Mouse (Mus musculus): ENCODE data around the gene Gch1. TPM values are rescaled to one million over a fixed set of nuclear protein-coding genes. Genes with fewer than 3 reads are reported as not detected.
"Not testable (repeated sequence)": the region's sequence is repeated elsewhere in the genome, so short reads cannot be mapped to it uniquely, and the experiment has no call there.

Gene Gch1
- polyA plus RNA-seq, 1 experiment from 2014 or later: 9.7 TPM

DNA sequence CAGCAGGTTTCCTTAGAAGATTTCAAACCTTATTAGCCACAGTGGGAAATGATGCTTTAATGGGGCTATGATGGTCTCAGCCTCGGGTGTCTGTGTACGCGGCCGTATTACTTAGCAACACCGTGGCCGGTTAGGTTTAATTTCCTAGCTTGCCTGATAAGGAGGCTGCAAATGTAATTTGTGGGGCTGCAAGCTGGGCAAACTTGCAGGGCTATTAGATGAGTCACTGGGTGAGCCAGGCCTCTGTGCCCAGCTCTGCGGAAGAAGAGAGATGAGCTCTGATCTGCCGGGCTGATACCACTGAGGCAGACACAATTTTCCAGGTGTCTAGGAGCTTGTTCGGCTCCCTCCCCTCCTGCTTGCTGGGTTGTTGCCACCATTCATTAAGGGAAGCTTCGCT lies 55.3 kb downstream of the Gch1 start:
- Histone ChIP-seq H3K4me3 (ENCODE audit: low read depth, low read length) (no peak overlapping the region), H3K9ac (replicated peaks; ENCODE audit: low read depth) (no peak overlapping the region), H3K27me3 (replicated peaks; ENCODE audit: insufficient read depth, low read length) (no peaks in the 10 kb centered on the region), H3K36me3 (ENCODE audit: insufficient read depth, low read length) (no peaks in the 10 kb centered on the region), H3K27ac (ENCODE audit: low read length) (no peak overlapping the region), H3K9me3 (ENCODE audit: low read length) (no peaks in the 10 kb centered on the region), H3K4me1 (ENCODE audit: insufficient read depth, low read depth, low read length) (no peaks in the 10 kb centered on the region), H3K4me2 (replicated peaks; ENCODE audit: low read depth, low read length) (no peak overlapping the region)
- TF ChIP-seq EP300 (IDR thresholded peaks at IDR 0.05) (no peak), CTCF (IDR thresholded peaks at IDR 0.05) (no peak)
- 68% methylated on average over 10 of the region's 10 CpGs for WGBS
- DNase-seq (ENCODE audit: low spot score): no peak
- ATAC-seq: no peak

DNA sequence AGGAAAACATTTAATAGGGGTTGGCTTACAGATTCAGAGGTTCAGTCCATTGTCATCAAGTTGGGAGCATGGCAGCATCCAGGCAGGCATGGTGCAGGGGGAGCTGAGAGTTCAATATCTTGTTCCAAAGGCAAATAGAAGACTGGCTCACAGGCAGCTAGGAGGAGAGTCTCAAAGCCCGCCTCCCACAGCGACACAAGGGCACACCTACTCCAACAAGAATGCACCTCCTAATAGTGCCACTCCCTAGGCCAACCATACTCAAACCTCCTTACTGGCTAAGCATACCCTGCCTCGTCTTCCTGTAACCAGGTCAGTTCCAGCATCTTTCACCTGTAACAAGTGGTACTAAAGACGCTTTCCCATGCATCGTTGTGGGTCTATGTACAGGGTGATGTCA lies 61.2 kb downstream of the Gch1 start:
- no peak overlapping the region for H3K4me3 ChIP-seq (ENCODE audit: low read depth, low read length)
- H3K4me1 ChIP-seq (ENCODE audit: insufficient read depth, low read depth, low read length): no peaks in the 10 kb centered on the region
- ATAC-seq (peak; percentile 60), DNase-seq (ENCODE audit: low spot score) (peak; percentile 46)
- no peaks in the 10 kb centered on the region for H3K27me3 ChIP-seq (replicated peaks; ENCODE audit: insufficient read depth, low read length)
- no peak overlapping the region for H3K27ac ChIP-seq (ENCODE audit: low read length)
- no peak overlapping the region for H3K9ac ChIP-seq (replicated peaks; ENCODE audit: low read depth)
- TF ChIP-seq CTCF (IDR thresholded peaks at IDR 0.05) (no peak), EP300 (IDR thresholded peaks at IDR 0.05) (no peak)
- H3K9me3 ChIP-seq (ENCODE audit: low read length): no peaks in the 10 kb centered on the region
- 65% methylated on average over 5 of the region's 5 CpGs for WGBS
- no peaks in the 10 kb centered on the region for H3K36me3 ChIP-seq (ENCODE audit: insufficient read depth, low read length)
- no peak overlapping the region for H3K4me2 ChIP-seq (replicated peaks; ENCODE audit: low read depth, low read length)

DNA sequence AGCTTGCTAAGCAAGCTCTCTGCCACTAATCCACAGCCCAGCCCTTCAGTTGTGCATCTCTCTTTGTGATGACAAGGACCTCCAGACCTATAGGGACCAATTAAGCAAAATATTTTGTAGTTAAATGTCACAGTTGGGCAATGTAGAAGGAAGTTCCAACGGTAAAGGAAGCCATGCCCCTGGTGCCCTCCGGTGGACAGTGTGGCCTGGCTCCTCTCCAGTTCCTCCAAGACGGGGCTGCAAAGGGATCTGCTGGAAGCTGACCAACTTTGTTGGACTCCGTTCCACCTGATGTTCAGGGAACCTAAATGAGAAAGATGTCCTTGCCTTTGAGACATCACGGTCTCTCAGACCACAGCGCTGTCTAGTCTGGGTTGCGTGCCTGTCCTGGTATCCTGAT lies 71.7 kb downstream of the Gch1 start:
- DNase-seq (ENCODE audit: low spot score): no peak
- Histone ChIP-seq H3K4me2 (replicated peaks; ENCODE audit: low read depth, low read length) (no peak overlapping the region), H3K4me1 (ENCODE audit: insufficient read depth, low read depth, low read length) (no peaks in the 10 kb centered on the region)

DNA sequence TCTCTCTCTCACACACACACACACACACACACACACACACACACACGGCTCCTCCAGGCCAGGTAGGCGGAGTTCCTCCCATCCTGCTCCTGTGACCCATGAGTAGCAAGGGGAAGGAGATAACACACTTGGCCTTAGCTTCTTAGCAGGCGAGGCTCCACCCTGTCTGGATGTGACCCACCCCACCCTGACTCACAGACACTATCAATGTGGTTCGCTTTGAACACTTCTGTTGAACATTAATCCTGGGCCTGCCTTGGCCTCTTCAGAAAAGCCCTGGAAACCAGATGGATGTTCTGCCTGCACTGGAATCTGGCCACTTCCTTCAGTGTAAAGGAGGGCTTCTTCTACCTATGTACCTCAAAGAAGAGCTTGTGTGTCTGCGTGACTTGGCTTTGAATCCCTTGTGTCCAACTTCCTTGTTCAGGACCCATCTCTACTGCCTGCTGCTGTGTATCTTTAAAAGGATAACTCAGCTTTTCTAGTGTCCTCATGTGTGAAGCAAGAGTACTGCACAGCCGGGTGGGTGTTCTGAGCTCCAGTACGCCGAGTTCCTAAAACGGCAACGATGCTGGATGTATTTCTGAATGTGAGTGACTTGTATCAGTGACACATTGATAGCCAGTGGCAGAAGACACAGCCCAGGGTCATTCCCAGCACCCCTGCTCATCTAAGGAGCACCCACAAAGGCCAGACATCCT lies 73.0 kb downstream of the Gch1 start:
- Histone ChIP-seq H3K27ac (ENCODE audit: low read length) (no peak overlapping the region), H3K4me3 (ENCODE audit: low read depth, low read length) (no peak overlapping the region), H3K9ac (replicated peaks; ENCODE audit: low read depth) (no peak overlapping the region), H3K36me3 (ENCODE audit: insufficient read depth, low read length) (no peaks in the 10 kb centered on the region), H3K4me1 (ENCODE audit: insufficient read depth, low read depth, low read length) (no peaks in the 10 kb centered on the region), H3K4me2 (replicated peaks; ENCODE audit: low read depth, low read length) (no peak overlapping the region), H3K9me3 (ENCODE audit: low read length) (no peaks in the 10 kb centered on the region), H3K27me3 (replicated peaks; ENCODE audit: insufficient read depth, low read length) (no peaks in the 10 kb centered on the region)
- 61% methylated on average over 9 of the region's 10 CpGs for WGBS
- no peak for TF ChIP-seq CTCF (IDR thresholded peaks at IDR 0.05)
- no peak for TF ChIP-seq EP300 (IDR thresholded peaks at IDR 0.05)
- DNase-seq (ENCODE audit: low spot score) (no peak), ATAC-seq (peak; percentile 33; the same call in 1 of the 2 replicates)

More for the DNA sequence above, 71.7 kb downstream of the Gch1 start:
- H3K4me3 ChIP-seq (ENCODE audit: low read depth, low read length): no peak overlapping the region
- 57% methylated on average over 7 of the region's 7 CpGs for WGBS
- H3K27me3 ChIP-seq (replicated peaks; ENCODE audit: insufficient read depth, low read length): no peaks in the 10 kb centered on the region
- H3K9ac ChIP-seq (replicated peaks; ENCODE audit: low read depth): no peak overlapping the region
- no peak for ATAC-seq
- TF ChIP-seq EP300 (IDR thresholded peaks at IDR 0.05) (no peak), CTCF (IDR thresholded peaks at IDR 0.05) (peak; percentile 28)
- H3K36me3 ChIP-seq (ENCODE audit: insufficient read depth, low read length): no peaks in the 10 kb centered on the region
- H3K27ac ChIP-seq (ENCODE audit: low read length): no peak overlapping the region
- no peaks in the 10 kb centered on the region for H3K9me3 ChIP-seq (ENCODE audit: low read length)

DNA sequence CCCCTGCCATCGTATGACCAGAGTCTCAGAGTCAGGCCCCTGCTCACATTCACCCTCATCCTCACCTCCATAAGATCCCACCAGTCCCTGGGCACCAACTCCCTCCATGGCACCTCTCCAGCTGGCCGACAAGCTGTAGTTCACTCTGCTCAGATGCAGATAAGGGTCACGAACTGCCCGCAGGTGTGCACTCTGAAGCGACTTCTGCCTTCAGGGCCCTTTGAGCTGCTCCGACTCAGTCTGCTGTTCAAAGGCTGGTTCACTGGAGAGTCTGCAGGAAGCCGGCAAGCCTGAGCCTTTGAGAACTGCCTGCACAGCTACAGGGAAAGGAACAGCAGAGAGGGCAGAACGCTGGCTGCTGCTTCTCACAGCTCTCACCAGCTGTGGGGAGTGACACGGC lies 74.1 kb downstream of the Gch1 start:
- DNase-seq (ENCODE audit: low spot score) (no peak), ATAC-seq (no peak)
- no peak overlapping the region for H3K9ac ChIP-seq (replicated peaks; ENCODE audit: low read depth)
- H3K4me1 ChIP-seq (ENCODE audit: insufficient read depth, low read depth, low read length): no peaks in the 10 kb centered on the region
- no peak overlapping the region for H3K4me2 ChIP-seq (replicated peaks; ENCODE audit: low read depth, low read length)
- H3K9me3 ChIP-seq (ENCODE audit: low read length): no peaks in the 10 kb centered on the region
- WGBS: 64% methylated on average over 8 of the region's 9 CpGs
- H3K27me3 ChIP-seq (replicated peaks; ENCODE audit: insufficient read depth, low read length): no peaks in the 10 kb centered on the region
- H3K4me3 ChIP-seq (ENCODE audit: low read depth, low read length): no peak overlapping the region
- H3K27ac ChIP-seq (ENCODE audit: low read length): no peak overlapping the region
- TF ChIP-seq CTCF (IDR thresholded peaks at IDR 0.05) (no peak), EP300 (IDR thresholded peaks at IDR 0.05) (no peak)
- H3K36me3 ChIP-seq (ENCODE audit: insufficient read depth, low read length): no peaks in the 10 kb centered on the region

DNA sequence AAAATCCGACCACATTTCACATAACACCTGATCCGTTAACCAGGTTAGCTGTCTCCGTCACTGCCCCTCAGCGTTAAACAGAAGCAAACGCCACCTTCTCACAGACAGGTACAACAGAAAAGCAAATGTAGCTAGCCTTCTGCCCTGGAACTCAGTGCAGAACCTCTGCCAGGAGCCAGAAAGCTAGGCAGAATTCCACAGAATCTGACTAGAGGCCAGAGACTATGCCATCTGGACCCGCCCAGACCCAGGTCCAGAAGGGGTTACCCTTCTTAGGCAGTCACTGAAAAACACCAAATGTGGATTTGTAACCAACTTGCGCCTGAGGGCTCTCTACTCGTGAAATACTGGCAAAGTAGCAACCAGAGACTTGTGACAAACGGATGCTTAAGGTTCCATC lies 77.9 kb downstream of the Gch1 start:
- no peak for TF ChIP-seq CTCF (IDR thresholded peaks at IDR 0.05)
- TF ChIP-seq EP300 (IDR thresholded peaks at IDR 0.05): no peak
- WGBS: 34% methylated on average over 9 of the region's 9 CpGs
- ATAC-seq (no peak), DNase-seq (ENCODE audit: low spot score) (no peak)
- no peaks in the 10 kb centered on the region for H3K4me1 ChIP-seq (ENCODE audit: insufficient read depth, low read depth, low read length)
- H3K4me2 ChIP-seq (replicated peaks; ENCODE audit: low read depth, low read length): no peak overlapping the region
- H3K36me3 ChIP-seq (ENCODE audit: insufficient read depth, low read length): no peaks in the 10 kb centered on the region
- no peak overlapping the region for H3K4me3 ChIP-seq (ENCODE audit: low read depth, low read length)
- H3K9ac ChIP-seq (replicated peaks; ENCODE audit: low read depth): no peak overlapping the region
- no peak overlapping the region for H3K27ac ChIP-seq (ENCODE audit: low read length)
- no peaks in the 10 kb centered on the region for H3K9me3 ChIP-seq (ENCODE audit: low read length)
- H3K27me3 ChIP-seq (replicated peaks; ENCODE audit: insufficient read depth, low read length): no peaks in the 10 kb centered on the region

DNA sequence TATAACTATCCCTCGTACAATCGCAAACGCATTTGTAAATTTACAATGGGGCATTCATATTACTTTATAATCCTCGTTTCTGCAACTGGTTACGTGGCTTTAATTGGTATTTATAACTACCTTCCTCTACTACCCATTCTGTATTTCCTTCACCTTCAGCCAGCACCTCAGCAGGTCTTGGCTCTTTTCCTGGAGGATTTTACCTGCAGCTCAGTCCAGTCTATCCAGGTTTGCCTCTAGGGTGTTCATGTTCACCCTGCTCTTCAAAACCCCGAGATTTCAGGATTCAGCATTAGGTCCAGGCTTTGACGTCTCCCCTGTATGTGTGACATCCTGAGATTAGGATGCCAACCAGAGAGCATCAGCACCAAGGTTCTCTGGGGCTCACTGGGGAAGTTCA lies 78.8 kb downstream of the Gch1 start:
- not testable (repeated sequence) for H3K36me3 ChIP-seq (ENCODE audit: insufficient read depth, low read length); H3K9ac ChIP-seq (replicated peaks; ENCODE audit: low read depth); H3K27ac ChIP-seq (ENCODE audit: low read length); H3K4me1 ChIP-seq (ENCODE audit: insufficient read depth, low read depth, low read length); H3K4me2 ChIP-seq (replicated peaks; ENCODE audit: low read depth, low read length); H3K9me3 ChIP-seq (ENCODE audit: low read length); H3K4me3 ChIP-seq (ENCODE audit: low read depth, low read length); H3K27me3 ChIP-seq (replicated peaks; ENCODE audit: insufficient read depth, low read length); ATAC-seq; DNase-seq (ENCODE audit: low spot score)
- WGBS: 87% methylated on average over 6 of the region's 7 CpGs
